Mouse (Mus musculus) midbrain, embryonic 12.5 days (tissue): Measurements from ENCODE around the gene Tmpo. TPM values are rescaled to one million over a fixed set of nuclear protein-coding genes. Genes with fewer than 3 reads are reported as not detected.

Experiments used
- ATAC-seq: fragments of 200-750 bp; cut with Nextera tagmentation; 2 replicates; pipeline ENCODE4 v1.8.0; 2017; ENCODE audit warnings: low read depth, moderate TSS enrichment, moderate library complexity; ENCODE audit not compliant: low FRiP score
- H3K27ac ChIP-seq: fragments of 300-500 bp; sonication (generic); replicated peaks from 2 replicates; pipeline ENCODE4 v1.5.1; 2016; ENCODE audit warnings: mild to moderate bottlenecking
- H3K27me3 ChIP-seq: fragments of 300-500 bp; sonication (generic); 2 replicates; pipeline ENCODE4 v1.6.1; 2016; ENCODE audit warnings: mild to moderate bottlenecking
- H3K36me3 ChIP-seq: fragments of 300-500 bp; sonication (generic); 2 replicates; pipeline ENCODE4 v1.6.1; 2016
- H3K4me1 ChIP-seq: fragments of 300-500 bp; sonication (generic); 2 replicates; pipeline ENCODE4 v1.6.1; 2016
- H3K4me2 ChIP-seq: fragments of 300-500 bp; sonication (generic); replicated peaks from 2 replicates; pipeline ENCODE4 v1.6.1; 2016; ENCODE audit warnings: mild to moderate bottlenecking, moderate library complexity
- H3K4me3 ChIP-seq: fragments of 300-500 bp; sonication (generic); 2 replicates; pipeline ENCODE4 v1.5.1; 2016; ENCODE audit warnings: mild to moderate bottlenecking
- H3K9ac ChIP-seq: fragments of 300-500 bp; sonication (generic); replicated peaks from 2 replicates; pipeline ENCODE4 v1.6.1; 2016; ENCODE audit warnings: mild to moderate bottlenecking, moderate library complexity
- H3K9me3 ChIP-seq: fragments of 300-500 bp; sonication (generic); 2 replicates; pipeline ENCODE4 v1.6.1; 2016; ENCODE audit warnings: mild to moderate bottlenecking
- WGBS: fragments of 180-500 bp; shearing (Covaris S2); methylation state at CpG from one replicate; pipeline ENCODE4 v1.1.7; 2016; 5-methylcytosine and 5-hydroxymethylcytosine counted together
- polyA plus RNA-seq: library from polyadenylated mRNA; unstranded; fragments of >200 nt; fragmentation: Nextera tagmentation; extraction: Ambion mirVana; gene quantifications from 2 replicates; pipeline ENCODE4 v1.2.1, GENCODE M21; 2016

Tmpo gene
- polyA plus RNA-seq, 1 experiment from 2014 or later = 368 TPM

GRCm38 (mm10) chr10:91167352-91167751 lies 13.8 kb downstream of the Tmpo start:
- 69% methylated on average over 7 of the region's 7 CpGs for WGBS
- no peaks in the 10 kb centered on the region for H3K27me3 ChIP-seq
- H3K4me2 ChIP-seq = peak overlapping the region; percentile 63
- H3K9ac ChIP-seq = no peak overlapping the region
- no peaks in the 10 kb centered on the region for H3K9me3 ChIP-seq
- no peak overlapping the region for H3K27ac ChIP-seq
- H3K4me1 ChIP-seq = peaks cover 33% of the 10 kb centered on the region
- peaks cover 25% of the 10 kb centered on the region for H3K36me3 ChIP-seq
- peak overlapping the region; percentile 1; the same call in 1 of the 2 replicates for H3K4me3 ChIP-seq
- ATAC-seq = no peak

GRCm38 (mm10) chr10:91166890-91167289 lies 14.2 kb downstream of the Tmpo start:
- peak overlapping the region; percentile 63 for H3K4me2 ChIP-seq
- H3K27ac ChIP-seq = no peak overlapping the region
- ATAC-seq = no peak
- H3K9ac ChIP-seq = no peak overlapping the region
- no peaks in the 10 kb centered on the region for H3K9me3 ChIP-seq
- peak overlapping the region; percentile 1; the same call in 1 of the 2 replicates for H3K4me3 ChIP-seq
- 77% methylated on average over 5 of the region's 5 CpGs for WGBS
- peaks cover 30% of the 10 kb centered on the region for H3K36me3 ChIP-seq
- H3K4me1 ChIP-seq = peaks cover 30% of the 10 kb centered on the region
- no peaks in the 10 kb centered on the region for H3K27me3 ChIP-seq

DNA sequence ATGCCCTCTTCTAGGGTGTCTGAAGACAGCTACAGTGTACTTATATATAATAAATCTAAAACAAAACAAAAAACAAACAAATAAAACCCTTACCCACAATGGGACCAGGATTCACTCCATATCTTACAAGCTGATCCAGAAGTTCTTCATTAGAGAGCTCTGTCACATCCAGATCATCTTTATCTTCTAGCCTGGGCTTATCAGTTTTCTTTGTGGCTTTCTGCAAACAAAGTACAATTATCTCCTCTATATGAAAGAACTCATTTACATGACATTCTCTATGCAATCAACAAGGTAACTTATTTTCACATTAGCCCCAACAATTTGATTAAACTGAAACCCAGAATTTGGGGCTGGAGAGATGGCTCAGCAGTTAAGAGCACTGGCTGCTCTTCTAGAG lies 15.3 kb downstream of the Tmpo start:
- H3K36me3 ChIP-seq = peaks cover 40% of the 10 kb centered on the region
- H3K27ac ChIP-seq = no peak overlapping the region
- H3K27me3 ChIP-seq = no peaks in the 10 kb centered on the region
- no peak for ATAC-seq
- no peaks in the 10 kb centered on the region for H3K9me3 ChIP-seq
- H3K4me3 ChIP-seq = no peak overlapping the region
- no peak overlapping the region for H3K9ac ChIP-seq
- peaks cover 30% of the 10 kb centered on the region for H3K4me1 ChIP-seq
- H3K4me2 ChIP-seq = no peak overlapping the region

DNA sequence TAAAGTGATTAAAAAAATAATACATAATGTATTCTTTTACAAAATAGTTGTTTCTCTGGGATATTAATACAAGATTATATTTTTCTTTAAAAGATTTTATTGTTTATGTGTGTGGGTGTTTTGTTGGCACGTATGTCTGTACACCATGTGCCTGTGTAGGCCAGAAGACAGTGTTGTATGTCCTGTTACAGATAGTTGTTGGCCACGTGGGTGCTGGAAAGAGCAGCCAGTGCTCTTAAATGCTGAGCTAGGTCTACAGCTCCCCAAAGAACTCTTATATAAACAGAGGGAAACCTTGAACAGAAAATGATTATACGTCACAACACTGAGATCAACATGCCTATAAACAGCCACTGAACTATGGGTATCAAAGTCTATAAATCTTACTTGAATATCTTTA lies 16.6 kb downstream of the Tmpo start:
- no peak overlapping the region for H3K4me2 ChIP-seq
- no peak overlapping the region for H3K27ac ChIP-seq
- H3K9me3 ChIP-seq = no peaks in the 10 kb centered on the region
- H3K9ac ChIP-seq = no peak overlapping the region
- H3K36me3 ChIP-seq = peaks cover 51% of the 10 kb centered on the region
- ATAC-seq = no peak
- H3K4me3 ChIP-seq = no peak overlapping the region
- no peaks in the 10 kb centered on the region for H3K27me3 ChIP-seq
- peaks cover 27% of the 10 kb centered on the region for H3K4me1 ChIP-seq
- WGBS = 90% methylated on average over 3 of the region's 3 CpGs

DNA sequence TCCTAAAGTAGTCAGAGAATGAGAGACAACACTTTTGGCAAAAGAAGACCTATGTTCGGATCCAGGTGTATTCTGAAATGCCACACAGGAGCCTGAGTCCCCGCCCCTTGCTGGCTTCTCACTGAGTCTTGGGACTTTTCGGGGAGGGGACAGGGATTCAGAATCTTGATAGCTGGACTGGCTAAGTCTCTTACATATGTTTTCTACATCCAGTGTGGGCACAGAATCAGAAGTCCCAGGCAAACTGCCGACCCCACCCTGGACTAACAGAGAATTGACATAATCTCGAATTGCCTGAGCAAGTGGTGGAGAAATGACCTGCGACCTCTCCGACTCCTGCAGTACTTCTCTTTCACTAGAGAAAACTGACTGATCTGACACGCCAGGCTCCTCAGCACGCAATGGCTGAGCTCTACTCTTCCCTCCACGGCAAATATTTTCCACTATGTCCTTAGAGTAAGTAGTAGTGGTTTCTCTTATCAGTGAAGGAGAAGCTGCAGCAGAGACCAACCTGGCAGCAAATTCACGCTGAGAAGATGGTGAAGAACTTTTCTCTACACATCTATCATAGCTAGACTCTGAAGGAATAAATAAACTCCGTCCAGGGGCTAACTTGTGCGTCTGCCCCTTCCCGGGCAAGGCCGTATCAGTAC lies 18.5 kb downstream of the Tmpo start:
- no peak overlapping the region for H3K27ac ChIP-seq
- no peaks in the 10 kb centered on the region for H3K9me3 ChIP-seq
- no peak overlapping the region for H3K4me3 ChIP-seq
- H3K4me1 ChIP-seq = peaks cover 9% of the 10 kb centered on the region
- peaks cover 66% of the 10 kb centered on the region for H3K36me3 ChIP-seq
- WGBS = 93% methylated on average over 15 of the region's 15 CpGs
- no peak overlapping the region for H3K4me2 ChIP-seq
- H3K9ac ChIP-seq = no peak overlapping the region
- no peaks in the 10 kb centered on the region for H3K27me3 ChIP-seq
- ATAC-seq = no peak

DNA sequence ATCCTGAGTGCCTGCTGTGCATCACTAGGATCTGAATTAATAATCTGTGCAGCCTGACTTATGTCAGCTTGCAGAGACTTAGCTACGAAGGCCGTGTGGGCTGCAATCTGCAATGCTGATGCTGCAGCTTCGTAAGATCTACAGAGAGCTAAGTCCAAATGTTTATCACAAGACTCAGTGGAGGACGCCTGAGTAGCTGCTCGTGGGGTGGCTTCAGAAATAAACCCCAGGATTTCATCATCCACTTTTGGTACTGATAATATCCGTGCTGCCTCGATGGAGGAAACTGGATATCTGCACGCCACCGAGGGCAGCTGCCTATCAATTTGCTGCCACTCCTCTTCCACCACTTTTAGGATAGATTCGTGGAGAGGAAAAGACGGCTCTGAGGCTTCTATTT lies 19.0 kb downstream of the Tmpo start:
- Histone ChIP-seq H3K4me3 (no peak overlapping the region), H3K9ac (no peak overlapping the region), H3K4me2 (no peak overlapping the region), H3K27ac (no peak overlapping the region), H3K4me1 (peaks cover 4% of the 10 kb centered on the region), H3K9me3 (no peaks in the 10 kb centered on the region), H3K27me3 (no peaks in the 10 kb centered on the region), H3K36me3 (peaks cover 71% of the 10 kb centered on the region)
- no peak for ATAC-seq
- WGBS = 92% methylated on average over 11 of the region's 11 CpGs

DNA sequence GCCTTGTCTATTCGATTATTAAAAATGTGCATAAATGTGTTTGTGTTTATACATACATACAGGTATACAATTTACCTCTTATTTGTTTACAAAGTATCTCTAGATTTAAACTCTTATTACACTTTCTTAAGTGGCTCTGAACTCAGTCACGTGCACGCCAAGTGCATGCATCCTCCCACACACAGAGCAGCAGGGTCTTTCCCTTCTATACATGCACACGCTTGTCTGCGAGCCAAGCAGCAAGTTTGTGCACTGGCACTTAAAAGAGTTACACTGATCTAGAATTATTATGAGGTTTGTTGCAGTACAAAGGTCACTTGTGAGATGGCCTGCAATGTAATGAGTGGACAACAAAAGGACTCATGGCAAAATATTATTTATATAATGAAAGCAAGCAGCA lies 20.1 kb downstream of the Tmpo start:
- H3K36me3 ChIP-seq = peaks cover 81% of the 10 kb centered on the region

GRCm38 (mm10) chr10:91158442-91158841 lies 22.7 kb downstream of the Tmpo start:
- Histone ChIP-seq H3K9me3 (no peaks in the 10 kb centered on the region), H3K4me1 (no peaks in the 10 kb centered on the region), H3K27me3 (no peaks in the 10 kb centered on the region), H3K4me2 (no peak overlapping the region), H3K9ac (no peak overlapping the region), H3K4me3 (no peak overlapping the region), H3K27ac (no peak overlapping the region), H3K36me3 (peaks cover 88% of the 10 kb centered on the region)
- ATAC-seq = no peak
- WGBS = 86% methylated on average over 8 of the region's 8 CpGs

More for the DNA sequence above, 20.1 kb downstream of the Tmpo start:
- no peak overlapping the region for H3K4me2 ChIP-seq
- no peak overlapping the region for H3K27ac ChIP-seq
- H3K27me3 ChIP-seq = no peaks in the 10 kb centered on the region
- 96% methylated on average over 5 of the region's 5 CpGs for WGBS
- ATAC-seq = no peak
- no peaks in the 10 kb centered on the region for H3K9me3 ChIP-seq
- H3K4me1 ChIP-seq = no peaks in the 10 kb centered on the region
- H3K9ac ChIP-seq = no peak overlapping the region
- no peak overlapping the region for H3K4me3 ChIP-seq

- Histone ChIP-seq H3K4me2 (no peak overlapping the region), H3K4me3 (no peak overlapping the region), H3K27me3 (no peaks in the 10 kb centered on the region), H3K27ac (no peak overlapping the region), H3K4me1 (no peaks in the 10 kb centered on the region), H3K9ac (no peak overlapping the region), H3K36me3 (peaks cover 85% of the 10 kb centered on the region), H3K9me3 (no peaks in the 10 kb centered on the region)
- 93% methylated on average over 6 of the region's 6 CpGs for WGBS
- no peak for ATAC-seq
Measured at GRCm38 (mm10) chr10:91156338-91156737, 24.8 kb downstream of the Tmpo start.

GRCm38 (mm10) chr10:91153894-91154503 lies 27.1 kb downstream of the Tmpo start:
- 91% methylated on average over 10 of the region's 10 CpGs for WGBS

DNA sequence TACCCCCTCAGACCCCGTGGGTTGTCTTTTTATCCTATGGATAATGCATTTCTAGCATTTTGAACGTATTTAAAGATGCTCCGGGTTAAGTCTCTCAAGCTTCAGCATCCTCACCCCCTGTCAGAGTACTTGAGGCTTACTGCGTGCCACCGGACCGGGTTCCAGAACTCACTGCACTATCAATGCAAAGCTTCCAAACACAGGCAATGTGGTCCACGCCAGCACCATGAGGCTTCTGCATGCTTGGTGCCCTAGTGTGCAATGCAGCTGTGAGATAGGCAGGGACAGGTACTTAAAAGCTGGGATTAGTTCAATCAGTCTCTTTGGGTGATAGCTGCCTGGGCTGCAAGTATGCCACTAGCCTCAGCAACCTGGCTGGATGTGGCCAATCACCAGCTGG lies 35.7 kb downstream of the Tmpo start:
- Histone ChIP-seq H3K4me3 (no peak overlapping the region), H3K4me1 (no peaks in the 10 kb centered on the region), H3K4me2 (no peak overlapping the region), H3K36me3 (peaks cover 47% of the 10 kb centered on the region), H3K27ac (no peak overlapping the region), H3K27me3 (no peaks in the 10 kb centered on the region), H3K9me3 (no peaks in the 10 kb centered on the region), H3K9ac (no peak overlapping the region)
- WGBS = 95% methylated on average over 7 of the region's 7 CpGs
- no peak for ATAC-seq

More at GRCm38 (mm10) chr10:91153894-91154503, 27.1 kb downstream of the Tmpo start:
- H3K4me3 ChIP-seq = no peak overlapping the region
- H3K27ac ChIP-seq = no peak overlapping the region
- H3K9me3 ChIP-seq = no peaks in the 10 kb centered on the region
- no peaks in the 10 kb centered on the region for H3K27me3 ChIP-seq
- no peaks in the 10 kb centered on the region for H3K4me1 ChIP-seq
- no peak overlapping the region for H3K9ac ChIP-seq
- no peak overlapping the region for H3K4me2 ChIP-seq
- H3K36me3 ChIP-seq = peaks cover 91% of the 10 kb centered on the region
- no peak for ATAC-seq

GRCm38 (mm10) chr10:91143313-91144230 lies 37.5 kb downstream of the Tmpo start:
- 79% methylated on average over 18 of the region's 18 CpGs for WGBS
- ATAC-seq = no peak
- Histone ChIP-seq H3K4me3 (no peak overlapping the region), H3K9ac (no peak overlapping the region), H3K4me2 (no peak overlapping the region), H3K9me3 (no peaks in the 10 kb centered on the region), H3K27me3 (no peaks in the 10 kb centered on the region), H3K4me1 (no peaks in the 10 kb centered on the region), H3K27ac (no peak overlapping the region), H3K36me3 (peaks cover 28% of the 10 kb centered on the region)
